Mouse (Mus musculus): Measurements from ENCODE around the gene Tmem95. TPM values are rescaled to one million over a fixed set of nuclear protein-coding genes. Genes with fewer than 3 reads are reported as not detected.

Gene Tmem95
- total and polyA plus RNA-seq, 3 experiments: not detected

- Histone ChIP-seq H3K36me3 (replicated peaks in 1 of 2; ENCODE audit: control insufficient read depth in 1 of 2, insufficient read depth in 1 of 2, low read length in 1 of 2) (peaks cover under 1 to 34% of the 10 kb centered on the region in 2 experiments), H3K9ac (ENCODE audit: insufficient read depth, low read depth) (no peak overlapping the region), H3K4me2 (ENCODE audit: insufficient read depth, low read depth, poor library complexity, severe bottlenecking) (no peak overlapping the region), H3K9me3 (replicated peaks; ENCODE audit: low read length) (peaks cover 4% of the 10 kb centered on the region), H3K27ac (ENCODE audit: insufficient read depth, low read depth) (no peak overlapping the region), H3K79me2 (replicated peaks; ENCODE audit: control insufficient read depth, extremely low read depth, insufficient read depth, poor library complexity, severe bottlenecking) (no peaks in the 10 kb centered on the region), H3K4me1 (ENCODE audit: control insufficient read depth in 1 of 2, insufficient read depth in 2 of 2) (peaks cover 21 to 66% of the 10 kb centered on the region in 2 experiments), H3K27me3 (replicated peaks) (no peaks in the 10 kb centered on the region), H3K4me3 (replicated peaks in 1 of 3; ENCODE audit: low read depth in 2 of 3, low read length in 2 of 3, poor library complexity in 1 of 3) (no peak overlapping the region)
- TF ChIP-seq MEF2A (IDR thresholded peaks at IDR 0.05; ENCODE audit: borderline replicate concordance, low read depth, low read length): no peak
- TF ChIP-seq E2F4 (IDR thresholded peaks at IDR 0.05; ENCODE audit: insufficient replicate concordance, low read depth, low read length): no peak
- no peak for TF ChIP-seq ZC3H11A (IDR thresholded peaks at IDR 0.05; ENCODE audit: low read depth, low read length)
- no peak for TF ChIP-seq MAFK (IDR thresholded peaks at IDR 0.05; ENCODE audit: insufficient replicate concordance, low read length)
- TF ChIP-seq TBP (conservative IDR thresholded peaks at IDR 0.05; ENCODE audit: low read depth, low read length): no peak
- TF ChIP-seq RAD21 (IDR thresholded peaks at IDR 0.05; ENCODE audit: low read depth, low read length): no peak
- TF ChIP-seq KAT2A (IDR thresholded peaks at IDR 0.05; ENCODE audit: insufficient replicate concordance, low read length): no peak
- no peak for TF ChIP-seq ETS1 (conservative IDR thresholded peaks at IDR 0.05; ENCODE audit: low read depth, low read length)
- TF ChIP-seq TCF12 (IDR thresholded peaks at IDR 0.05; ENCODE audit: low read depth, low read length): no peak
- no peak for TF ChIP-seq BHLHE40 (IDR thresholded peaks at IDR 0.05; ENCODE audit: low read depth, low read length)
- no peak for TF ChIP-seq MYC (IDR thresholded peaks at IDR 0.05; ENCODE audit: low read depth, low read length)
- TF ChIP-seq MAZ (IDR thresholded peaks at IDR 0.05; ENCODE audit: low read depth, low read length): no peak
- no peak for TF ChIP-seq ZKSCAN1 (IDR thresholded peaks at IDR 0.05; ENCODE audit: borderline replicate concordance, low read depth, low read length)
- dilution Hi-C loops (cut with MboI; ENCODE audit: extremely low pct_ligation_motif_present, extremely low pct_unique_long_range_greater_than_20kb, low sequenced_read_pairs) (no loop called here), in situ Hi-C loops (cut with MboI; ENCODE audit: low pct_ligation_motif_present, low pct_unique_long_range_greater_than_20kb, low sequenced_read_pairs) (loop anchor here (5.0 kb wide), 2 partner anchors 76 to 196 kb away; partner anchors contain the start of genes Fgf11 and Senp3)
- no peak for DNase-seq (ENCODE audit: extremely low read depth)
Observed at GRCm38 (mm10) chr11:69878399-69878798, 581 bp upstream of the Tmem95 start.

- H3K27ac ChIP-seq (ENCODE audit: insufficient read depth, low read depth): peak overlapping the region; percentile 23; the same call in 1 of the 2 replicates
- in situ Hi-C loops (cut with MboI; ENCODE audit: low pct_ligation_motif_present, low pct_unique_long_range_greater_than_20kb, low sequenced_read_pairs) (loop anchor here (5.0 kb wide), 2 partner anchors 75 to 195 kb away; partner anchors contain the start of genes Fgf11 and Senp3), dilution Hi-C loops (cut with MboI; ENCODE audit: extremely low pct_ligation_motif_present, extremely low pct_unique_long_range_greater_than_20kb, low sequenced_read_pairs) (no loop called here)
- peak overlapping the region in 2 of 3 experiments; percentile 31 to 32 for H3K4me3 ChIP-seq (replicated peaks in 1 of 3; ENCODE audit: low read depth in 2 of 3, low read length in 2 of 3, poor library complexity in 1 of 3)
- peak; percentile 97 for DNase-seq (ENCODE audit: extremely low read depth)
- no peaks in the 10 kb centered on the region for H3K79me2 ChIP-seq (replicated peaks; ENCODE audit: control insufficient read depth, extremely low read depth, insufficient read depth, poor library complexity, severe bottlenecking)
- peaks cover 25 to 75% of the 10 kb centered on the region in 2 experiments for H3K4me1 ChIP-seq (ENCODE audit: control insufficient read depth in 1 of 2, insufficient read depth in 2 of 2)
- no peaks in the 10 kb centered on the region for H3K27me3 ChIP-seq (replicated peaks)
- H3K9me3 ChIP-seq (replicated peaks; ENCODE audit: low read length): no peaks in the 10 kb centered on the region
- peak overlapping the region; percentile 8 for H3K9ac ChIP-seq (ENCODE audit: insufficient read depth, low read depth)
- peak overlapping the region; percentile 41 for H3K4me2 ChIP-seq (ENCODE audit: insufficient read depth, low read depth, poor library complexity, severe bottlenecking)
- peaks cover 0 to 18% of the 10 kb centered on the region in 2 experiments for H3K36me3 ChIP-seq (replicated peaks in 1 of 2; ENCODE audit: control insufficient read depth in 1 of 2, insufficient read depth in 1 of 2, low read length in 1 of 2)
- TF ChIP-seq UBTF (IDR thresholded peaks at IDR 0.05; ENCODE audit: low read depth, low read length): no peak
- TF ChIP-seq TBP (conservative IDR thresholded peaks at IDR 0.05; ENCODE audit: low read depth, low read length): no peak
- TF ChIP-seq CHD2 (IDR thresholded peaks at IDR 0.05; ENCODE audit: low read length): no peak
- TF ChIP-seq ETS1 (conservative IDR thresholded peaks at IDR 0.05; ENCODE audit: low read depth, low read length): 0 out of 2 replicates have a peak, but pooled peaks have one; percentile 18
- no peak for TF ChIP-seq ZKSCAN1 (IDR thresholded peaks at IDR 0.05; ENCODE audit: borderline replicate concordance, low read depth, low read length)
- TF ChIP-seq NELFE (IDR thresholded peaks at IDR 0.05; ENCODE audit: low read depth, low read length): peak; percentile 60; the same call in 1 of the 2 replicates
- peak; percentile 51 for TF ChIP-seq HCFC1 (IDR thresholded peaks at IDR 0.05; ENCODE audit: low read depth, low read length)
- no peak for TF ChIP-seq MAFK (IDR thresholded peaks at IDR 0.05; ENCODE audit: insufficient replicate concordance, low read length)
- peak; percentile 79 for TF ChIP-seq MAZ (IDR thresholded peaks at IDR 0.05; ENCODE audit: low read depth, low read length)
- TF ChIP-seq EP300 (IDR thresholded peaks at IDR 0.05; ENCODE audit: low read length): no peak
- no peak for TF ChIP-seq USF2 (conservative IDR thresholded peaks at IDR 0.05; ENCODE audit: low read depth, low read length)
- TF ChIP-seq RAD21 (IDR thresholded peaks at IDR 0.05; ENCODE audit: low read depth, low read length): no peak; the same call in none of the 2 replicates
- peak; percentile 95 for TF ChIP-seq SMC3 (IDR thresholded peaks at IDR 0.05; ENCODE audit: low read depth, low read length)
- TF ChIP-seq PAX5 (IDR thresholded peaks at IDR 0.05; ENCODE audit: low read length): no peak
- TF ChIP-seq CHD1 (IDR thresholded peaks at IDR 0.05; ENCODE audit: low read depth, low read length): 0 out of 2 replicates have a peak, but pooled peaks have one; percentile 17
- peak; percentile 34; the same call in 1 of the 2 replicates for TF ChIP-seq IRF4 (IDR thresholded peaks at IDR 0.05; ENCODE audit: low read depth, low read length)
- TF ChIP-seq ZNF384 (IDR thresholded peaks at IDR 0.05; ENCODE audit: low read depth, low read length): peak; percentile 31; the same call in 1 of the 2 replicates
- peak; percentile 78 for TF ChIP-seq ZC3H11A (IDR thresholded peaks at IDR 0.05; ENCODE audit: low read depth, low read length)
- TF ChIP-seq JUND (conservative IDR thresholded peaks at IDR 0.05; ENCODE audit: low read depth, low read length): no peak
- TF ChIP-seq NRF1 (IDR thresholded peaks at IDR 0.05; ENCODE audit: low read depth, low read length): peak; percentile 47; the same call in 1 of the 2 replicates
- TF ChIP-seq ELF1 (IDR thresholded peaks at IDR 0.05; ENCODE audit: low read depth, low read length): 0 out of 2 replicates have a peak, but pooled peaks have one; percentile 51
- no peak for TF ChIP-seq ZMIZ1 (IDR thresholded peaks at IDR 0.05; ENCODE audit: low read depth, low read length)
- no peak for TF ChIP-seq MAX (IDR thresholded peaks at IDR 0.05; ENCODE audit: low read length)
- peak; percentile 71; the same call in 1 of the 2 replicates for TF ChIP-seq TCF12 (IDR thresholded peaks at IDR 0.05; ENCODE audit: low read depth, low read length)
- 0 out of 2 replicates have a peak, but pooled peaks have one; percentile 35 for TF ChIP-seq BHLHE40 (IDR thresholded peaks at IDR 0.05; ENCODE audit: low read depth, low read length)
- peak; percentile 84 to 99 for TF ChIP-seq CTCF (conservative IDR thresholded peaks at IDR 0.05 in 1 of 2, IDR thresholded peaks at IDR 0.05 in 1 of 2; ENCODE audit: low read depth in 2 of 2, low read length in 2 of 2)
Observed at GRCm38 (mm10) chr11:69876867-69877266, 951 bp downstream of the Tmem95 start.

Measured in CH12.LX (cell line).